Mouse (Mus musculus) midbrain, embryonic 14.5 days (tissue): Measurements from ENCODE around the gene Pde4d. TPM values are rescaled to one million over a fixed set of nuclear protein-coding genes. Genes with fewer than 3 reads are reported as not detected.
"Not testable (repeated sequence)": the region's sequence is repeated elsewhere in the genome, so short reads cannot be mapped to it uniquely, and the experiment has no call there.

ENCODE experiments used
- ATAC-seq: fragments of 200-750 bp; cut with Nextera tagmentation; 2 replicates; pipeline ENCODE4 v1.8.0; 2017; ENCODE audit warnings: moderate number of reproducible peaks, moderate library complexity; ENCODE audit not compliant: low FRiP score, low TSS enrichment
- DNase-seq: peaks from one replicate; pipeline ENCODE4 v3.0.0-alpha.2; 2015
- H3K27ac ChIP-seq: fragments of 300-500 bp; sonication (generic); replicated peaks from 2 replicates; pipeline ENCODE4 v1.5.1; 2014; ENCODE audit warnings: mild to moderate bottlenecking, low read depth, low read length, moderate library complexity
- H3K27me3 ChIP-seq: fragments of 300-500 bp; sonication (generic); 2 replicates; pipeline ENCODE4 v1.6.1; 2014; ENCODE audit warnings: low read length, control low read depth, mixed read lengths; ENCODE audit not compliant: control insufficient read depth, insufficient read depth
- H3K36me3 ChIP-seq: fragments of 300-500 bp; sonication (generic); 2 replicates; pipeline ENCODE4 v1.6.1; 2014; ENCODE audit warnings: low read length, control low read depth; ENCODE audit not compliant: control insufficient read depth, insufficient read depth
- H3K4me1 ChIP-seq: fragments of 300-500 bp; sonication (generic); 2 replicates; pipeline ENCODE4 v1.6.1; 2014; ENCODE audit warnings: mild to moderate bottlenecking, antibody characterized with exemption, low read length, control low read depth; ENCODE audit not compliant: control insufficient read depth, insufficient read depth
- H3K4me2 ChIP-seq: fragments of 300-500 bp; sonication (generic); 2 replicates; pipeline ENCODE4 v1.6.1; 2014; ENCODE audit warnings: mild to moderate bottlenecking, low read length, moderate library complexity
- H3K4me3 ChIP-seq: fragments of 300-500 bp; sonication (generic); replicated peaks from 2 replicates; pipeline ENCODE4 v1.5.1; 2014; ENCODE audit warnings: low read depth, low read length
- H3K9ac ChIP-seq: fragments of 300-500 bp; sonication (generic); replicated peaks from 2 replicates; pipeline ENCODE4 v1.6.1; 2014; ENCODE audit warnings: mild to moderate bottlenecking, low read length, moderate library complexity
- H3K9me3 ChIP-seq: fragments of 300-500 bp; sonication (generic); 2 replicates; pipeline ENCODE4 v1.6.1; 2016; ENCODE audit warnings: low read length, control low read depth, mixed read lengths; ENCODE audit not compliant: control insufficient read depth
- WGBS: fragments of 180-500 bp; shearing (Covaris S2); extraction: QIAGEN DNeasy Blood & Tissue Kit; methylation state at CpG from one replicate; pipeline ENCODE4 v1.1.7; 2014; 5-methylcytosine and 5-hydroxymethylcytosine counted together
- polyA plus RNA-seq: library from polyadenylated mRNA; unstranded; fragments of >200 nt; fragmentation: Nextera tagmentation; extraction: Ambion mirVana; gene quantifications from 2 replicates; pipeline ENCODE4 v1.2.1, GENCODE M21; 2014

Pde4d gene
- polyA plus RNA-seq, 1 experiment from 2014 or later: 27.1 TPM

DNA sequence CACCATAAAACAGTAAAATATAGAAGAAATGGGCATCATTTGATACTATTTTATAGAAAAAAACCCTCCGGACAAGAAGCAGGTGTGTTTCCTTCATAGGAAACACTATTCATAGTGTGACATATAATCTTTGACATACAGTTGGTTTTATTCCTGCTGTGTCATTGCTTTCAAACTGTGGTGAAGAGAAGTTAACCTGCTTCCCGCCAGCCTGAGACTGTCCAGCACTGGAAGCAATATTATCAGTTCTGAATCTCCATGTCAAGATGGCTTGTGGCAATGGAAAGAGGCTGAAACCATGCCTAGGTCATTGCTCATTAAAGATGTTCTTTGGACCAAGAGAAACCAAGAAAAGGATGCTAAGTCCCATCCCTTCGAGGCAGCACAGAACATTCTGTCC, 265.3 kb downstream of the Pde4d start:
- 88% methylated on average over 3 of the region's 3 CpGs for WGBS
- ATAC-seq: no peak

GRCm38 (mm10) chr13:108722234-108722633, 272.5 kb downstream of the Pde4d start:
- H3K9ac ChIP-seq: no peak overlapping the region
- 80% methylated on average over 5 of the region's 5 CpGs for WGBS
- H3K27ac ChIP-seq: no peak overlapping the region
- DNase-seq (no peak), ATAC-seq (no peak)
- H3K9me3 ChIP-seq: no peaks in the 10 kb centered on the region
- no peaks in the 10 kb centered on the region for H3K36me3 ChIP-seq
- H3K27me3 ChIP-seq: no peaks in the 10 kb centered on the region
- H3K4me3 ChIP-seq: no peak overlapping the region
- H3K4me2 ChIP-seq: no peak overlapping the region
- no peaks in the 10 kb centered on the region for H3K4me1 ChIP-seq

More for the DNA sequence above, 265.3 kb downstream of the Pde4d start:
- Histone ChIP-seq H3K27ac (no peak overlapping the region), H3K4me2 (no peak overlapping the region), H3K27me3 (no peaks in the 10 kb centered on the region), H3K9ac (no peak overlapping the region), H3K4me1 (no peaks in the 10 kb centered on the region), H3K36me3 (no peaks in the 10 kb centered on the region), H3K9me3 (no peaks in the 10 kb centered on the region), H3K4me3 (no peak overlapping the region)
- DNase-seq: no peak

DNA sequence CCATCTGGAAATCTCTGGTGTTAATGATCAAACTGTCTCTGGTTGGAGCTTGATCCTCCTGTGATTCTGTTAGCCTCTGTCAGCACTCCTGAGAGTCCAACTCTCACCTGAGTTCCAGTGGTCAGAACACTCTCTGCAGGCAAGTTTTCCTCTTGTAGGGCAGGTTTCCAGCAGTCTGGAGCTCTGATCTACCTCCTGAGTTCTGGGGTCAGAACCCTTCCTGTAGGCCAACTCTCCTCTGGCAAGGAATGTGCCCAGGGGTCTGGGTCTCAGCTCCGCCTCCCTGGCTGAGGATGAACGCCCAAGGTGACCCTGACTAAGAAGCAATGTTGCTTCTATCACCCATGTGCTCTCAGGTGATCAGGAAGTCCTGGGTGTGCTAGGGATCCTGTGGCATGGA, 284.6 kb downstream of the Pde4d start:
- DNase-seq, H3K27ac ChIP-seq, H3K4me2 ChIP-seq, H3K9me3 ChIP-seq, H3K9ac ChIP-seq, H3K27me3 ChIP-seq, H3K4me1 ChIP-seq, ATAC-seq, H3K36me3 ChIP-seq, H3K4me3 ChIP-seq: not testable (repeated sequence)
- whole genome bisulfite sequencing: 87% methylated on average over 2 of the region's 2 CpGs

- Histone ChIP-seq H3K4me2 (no peak overlapping the region), H3K4me1 (no peaks in the 10 kb centered on the region), H3K36me3 (no peaks in the 10 kb centered on the region), H3K27ac (no peak overlapping the region), H3K4me3 (no peak overlapping the region), H3K9ac (no peak overlapping the region), H3K9me3 (no peaks in the 10 kb centered on the region), H3K27me3 (no peaks in the 10 kb centered on the region)
- DNase-seq: no peak
- 87% methylated on average over 3 of the region's 3 CpGs for WGBS
- no peak for ATAC-seq
Observed at GRCm38 (mm10) chr13:108751155-108751840, 301.6 kb downstream of the Pde4d start.

DNA sequence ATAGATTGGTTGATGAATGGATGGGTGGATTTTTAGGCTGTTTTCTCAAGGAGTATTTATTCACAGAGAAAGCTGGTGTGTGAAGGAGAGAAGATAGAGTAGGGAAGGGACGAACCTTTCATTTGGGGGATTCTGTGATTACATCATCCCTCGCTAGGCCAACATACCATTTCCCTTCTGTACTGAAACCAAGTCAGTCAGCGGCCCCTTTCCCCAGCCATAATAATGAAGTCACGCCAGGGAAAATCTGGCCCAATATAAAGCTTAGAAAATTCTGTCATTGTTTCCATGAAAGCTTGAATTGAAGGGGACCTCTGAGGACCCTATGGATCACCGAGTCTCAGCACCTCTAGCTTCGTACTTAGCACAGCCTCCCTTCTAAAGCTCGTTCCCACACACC, 307.7 kb downstream of the Pde4d start:
- no peaks in the 10 kb centered on the region for H3K4me1 ChIP-seq
- H3K9me3 ChIP-seq: no peaks in the 10 kb centered on the region
- no peaks in the 10 kb centered on the region for H3K27me3 ChIP-seq
- no peak overlapping the region for H3K4me3 ChIP-seq
- no peak overlapping the region for H3K27ac ChIP-seq
- H3K9ac ChIP-seq: no peak overlapping the region
- WGBS: 79% methylated on average over 7 of the region's 7 CpGs
- no peaks in the 10 kb centered on the region for H3K36me3 ChIP-seq
- ATAC-seq (no peak), DNase-seq (no peak)
- no peak overlapping the region for H3K4me2 ChIP-seq

GRCm38 (mm10) chr13:108758331-108758730, 308.6 kb downstream of the Pde4d start:
- no peaks in the 10 kb centered on the region for H3K27me3 ChIP-seq
- H3K9ac ChIP-seq: no peak overlapping the region
- DNase-seq: no peak
- H3K9me3 ChIP-seq: no peaks in the 10 kb centered on the region
- no peak overlapping the region for H3K4me2 ChIP-seq
- H3K36me3 ChIP-seq: no peaks in the 10 kb centered on the region
- H3K27ac ChIP-seq: no peak overlapping the region
- no peak overlapping the region for H3K4me3 ChIP-seq
- 79% methylated on average over 4 of the region's 4 CpGs for WGBS
- no peak for ATAC-seq
- H3K4me1 ChIP-seq: no peaks in the 10 kb centered on the region

- Histone ChIP-seq H3K9ac (no peak overlapping the region), H3K27me3 (no peaks in the 10 kb centered on the region), H3K4me1 (no peaks in the 10 kb centered on the region), H3K4me2 (no peak overlapping the region), H3K36me3 (no peaks in the 10 kb centered on the region), H3K27ac (no peak overlapping the region), H3K9me3 (no peaks in the 10 kb centered on the region), H3K4me3 (no peak overlapping the region)
- DNase-seq: no peak
- 65% methylated on average over 4 of the region's 4 CpGs for WGBS
- no peak for ATAC-seq
Observed at GRCm38 (mm10) chr13:108759140-108759539, 309.4 kb downstream of the Pde4d start.

DNA sequence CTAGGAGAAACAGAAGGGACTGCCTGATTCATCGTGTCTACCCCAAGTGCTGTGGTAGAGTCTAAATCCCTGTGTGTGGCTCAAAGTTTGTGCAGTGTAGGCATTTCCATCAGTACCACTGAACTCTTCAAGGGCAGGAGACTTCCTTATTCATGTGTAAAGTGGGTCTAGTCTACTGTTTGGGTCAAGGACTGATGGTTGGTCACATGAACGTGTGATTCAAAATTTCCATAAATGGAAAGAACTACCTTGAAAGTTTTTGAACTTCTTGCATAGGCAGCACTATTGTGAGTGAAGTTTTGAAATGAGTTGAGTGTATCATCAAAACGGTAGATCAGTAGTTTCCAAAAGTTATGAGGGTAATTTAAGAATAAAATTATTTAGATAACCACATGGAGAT, 313.5 kb downstream of the Pde4d start:
- H3K4me3 ChIP-seq: no peak overlapping the region
- no peaks in the 10 kb centered on the region for H3K36me3 ChIP-seq
- H3K27me3 ChIP-seq: no peaks in the 10 kb centered on the region
- no peak for ATAC-seq
- no peak overlapping the region for H3K4me2 ChIP-seq
- no peak for DNase-seq
- no peaks in the 10 kb centered on the region for H3K4me1 ChIP-seq
- 86% methylated on average over 3 of the region's 3 CpGs for WGBS
- no peaks in the 10 kb centered on the region for H3K9me3 ChIP-seq
- H3K9ac ChIP-seq: no peak overlapping the region
- no peak overlapping the region for H3K27ac ChIP-seq

DNA sequence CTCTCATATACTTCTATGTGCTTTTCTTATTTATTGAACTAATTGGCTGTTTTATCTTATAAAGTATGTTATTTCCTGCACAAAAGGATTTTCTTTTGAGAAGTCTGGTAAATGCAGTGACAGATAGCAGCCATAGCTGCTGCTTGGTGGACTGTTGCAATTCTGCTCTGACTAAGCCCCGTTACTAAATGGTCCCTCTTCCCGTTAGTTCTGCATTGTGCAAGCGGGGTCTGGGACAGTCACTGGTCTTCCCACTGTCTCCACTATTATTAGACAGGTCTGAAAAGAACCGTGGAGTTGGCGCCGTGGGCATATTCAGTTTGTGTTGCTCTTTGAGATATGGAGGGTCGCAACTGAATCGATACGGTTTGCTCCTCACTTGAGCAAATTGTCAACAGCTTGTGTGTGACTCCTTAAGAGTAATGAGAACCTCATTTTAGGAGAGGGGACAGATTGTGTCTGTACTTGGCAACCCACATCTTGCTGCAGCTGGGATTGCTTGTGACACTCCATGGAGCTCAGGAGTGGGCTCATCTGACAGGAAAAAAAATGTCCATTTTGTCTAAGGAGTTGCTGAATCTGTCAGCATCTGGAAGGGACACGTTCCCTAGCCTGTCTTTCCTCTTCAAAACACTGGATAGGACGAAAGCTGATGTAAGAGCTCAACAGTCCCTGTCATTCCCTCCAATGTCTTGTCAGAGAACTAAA, 316.4 kb downstream of the Pde4d start:
- ATAC-seq (no peak), DNase-seq (no peak)
- H3K27me3 ChIP-seq: no peaks in the 10 kb centered on the region
- H3K9ac ChIP-seq: no peak overlapping the region
- 44% methylated on average over 11 of the region's 11 CpGs for WGBS
- no peak overlapping the region for H3K4me3 ChIP-seq
- no peak overlapping the region for H3K4me2 ChIP-seq
- no peak overlapping the region for H3K27ac ChIP-seq
- H3K9me3 ChIP-seq: no peaks in the 10 kb centered on the region
- no peaks in the 10 kb centered on the region for H3K36me3 ChIP-seq
- no peaks in the 10 kb centered on the region for H3K4me1 ChIP-seq
